Mouse (Mus musculus): ENCODE measurements at regions not wholly inside any gene's neighbourhood (a gene's known extent, or its start where the extent isn't known, plus 50 kb on each side); places are given as distances from the start of the nearest gene placed in this dataset.
"Not testable (repeated sequence)": the region's sequence is repeated elsewhere in the genome, so short reads cannot be mapped to it uniquely, and the experiment has no call there.

DNA sequence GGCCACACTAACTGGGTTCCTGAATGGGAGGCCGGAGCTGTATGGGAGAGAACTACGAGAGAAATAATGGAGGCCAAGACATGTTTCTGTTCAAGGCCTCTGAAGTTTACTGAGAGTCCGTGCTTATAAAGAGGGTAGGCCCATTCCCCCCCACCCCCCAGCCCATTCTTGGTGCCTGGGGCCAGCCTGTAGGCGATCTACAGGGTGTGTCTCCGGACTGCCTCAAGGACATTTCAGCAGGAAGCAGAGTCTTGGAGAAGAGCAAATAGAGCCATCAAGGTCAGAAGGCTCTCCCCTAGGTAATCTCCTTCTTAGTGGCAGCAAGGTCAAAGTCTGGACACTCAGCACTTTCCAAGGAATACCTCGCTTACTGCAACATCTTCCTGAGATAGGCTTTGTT, 88.8 kb upstream of the Fam3c start:
- not testable (repeated sequence) for DNase-seq (ENCODE audit: extremely low spot score in 1 of 2, low spot score in 1 of 2)

DNA sequence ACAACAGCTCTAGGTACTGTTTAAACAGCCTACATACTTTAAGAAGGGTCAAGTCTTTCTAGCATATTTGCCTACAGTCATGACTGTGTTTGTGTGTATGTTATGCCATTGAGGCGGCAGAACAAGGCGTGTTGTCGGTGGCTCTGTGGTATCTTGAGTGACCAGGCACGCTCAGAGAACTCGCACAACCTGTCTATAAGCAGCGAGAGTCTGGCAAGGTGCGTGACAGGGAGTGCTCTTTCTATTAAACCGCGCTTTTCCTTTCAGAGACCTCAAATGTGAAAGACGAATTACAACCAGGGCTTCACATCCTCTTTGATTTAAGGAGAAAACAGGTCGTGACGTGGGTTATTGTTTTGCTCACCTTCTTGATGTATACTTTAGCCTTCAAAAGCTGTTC, 88.2 kb upstream of the Fam3c start:
- DNase-seq (ENCODE audit: extremely low spot score in 1 of 2, low spot score in 1 of 2): no peak

DNA sequence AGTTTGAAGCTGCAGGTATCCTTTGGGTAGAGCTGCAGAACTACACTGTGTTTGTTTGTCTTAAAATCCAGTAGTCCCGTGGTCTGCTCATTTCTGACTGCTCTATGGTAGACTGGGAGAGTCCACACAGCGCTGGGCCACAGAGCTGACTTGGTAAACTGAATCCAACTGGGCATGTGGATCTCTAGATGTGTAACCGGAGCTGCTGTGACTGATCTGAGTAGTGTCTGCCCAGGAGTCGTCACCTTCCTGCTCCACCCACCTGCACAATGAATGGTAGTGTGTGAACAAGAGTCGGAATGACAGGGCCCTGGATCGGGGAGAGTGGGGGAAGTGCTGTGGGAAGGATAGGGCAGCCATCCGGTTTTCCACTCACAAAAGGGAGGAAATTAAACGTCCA, 87.5 kb upstream of the Fam3c start:
- no peak for DNase-seq (ENCODE audit: extremely low spot score in 1 of 2, low spot score in 1 of 2)

DNA sequence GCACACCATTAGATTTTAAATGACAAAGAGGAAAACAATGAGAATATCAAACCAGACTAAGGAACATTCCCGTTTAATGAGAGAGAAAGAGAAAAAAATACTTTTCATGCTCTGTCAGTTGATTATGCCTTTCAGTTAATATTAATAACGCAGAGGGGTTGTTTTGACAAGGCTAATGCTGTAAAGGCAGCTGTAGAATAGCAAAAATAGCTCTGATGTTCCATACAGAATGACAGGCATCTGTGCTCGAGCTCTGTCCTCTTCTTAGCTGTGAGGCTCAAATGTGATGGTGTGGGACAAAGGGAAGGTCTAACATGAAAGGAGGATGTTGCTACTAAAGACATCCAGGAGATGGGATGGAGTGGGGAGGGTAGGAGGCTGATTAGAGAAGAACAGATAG, 87.1 kb upstream of the Fam3c start:
- DNase-seq (ENCODE audit: extremely low spot score in 1 of 2, low spot score in 1 of 2): no peak

DNA sequence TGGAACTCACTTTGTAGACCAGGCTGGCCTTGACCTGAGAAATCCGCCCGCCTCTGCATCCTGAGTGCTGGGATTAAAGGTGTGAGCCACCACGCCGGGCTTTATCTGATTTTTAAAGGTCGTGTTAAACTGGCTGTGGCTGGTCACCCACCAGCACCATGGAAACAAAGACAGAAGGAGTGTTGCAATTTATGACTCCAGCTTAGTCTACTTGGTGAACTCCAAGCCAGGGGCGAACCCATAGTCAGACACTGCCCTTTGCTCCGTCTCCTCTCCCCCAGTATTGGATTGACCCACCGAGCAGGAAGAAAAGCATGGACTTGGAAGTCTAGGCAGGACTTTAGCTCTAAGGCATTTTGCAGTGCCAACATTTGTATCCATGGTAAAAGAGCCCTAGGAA, 86.5 kb upstream of the Fam3c start:
- DNase-seq (ENCODE audit: extremely low spot score in 1 of 2, low spot score in 1 of 2): no peak

DNA sequence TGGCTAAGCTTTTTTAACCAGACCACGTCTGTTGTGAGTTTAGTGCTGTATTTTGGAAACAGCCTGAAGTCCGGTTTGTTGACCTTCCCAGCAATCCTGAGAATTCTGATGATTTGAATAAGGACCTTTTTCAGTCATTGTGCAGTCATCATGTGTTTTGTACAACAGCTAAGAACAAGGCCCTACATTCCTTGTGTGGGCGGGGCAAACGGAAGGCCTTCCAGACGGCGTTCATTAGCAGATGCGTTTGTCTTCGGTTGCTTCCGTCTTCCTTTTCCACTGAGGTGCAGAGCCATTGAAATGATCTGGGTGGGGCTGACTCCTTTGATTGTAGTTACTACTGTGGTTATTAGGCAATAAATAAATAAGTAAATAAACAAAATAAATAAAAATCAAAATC, 83.8 kb upstream of the Fam3c start:
- no peak for DNase-seq (ENCODE audit: extremely low spot score in 1 of 2, low spot score in 1 of 2)

DNA sequence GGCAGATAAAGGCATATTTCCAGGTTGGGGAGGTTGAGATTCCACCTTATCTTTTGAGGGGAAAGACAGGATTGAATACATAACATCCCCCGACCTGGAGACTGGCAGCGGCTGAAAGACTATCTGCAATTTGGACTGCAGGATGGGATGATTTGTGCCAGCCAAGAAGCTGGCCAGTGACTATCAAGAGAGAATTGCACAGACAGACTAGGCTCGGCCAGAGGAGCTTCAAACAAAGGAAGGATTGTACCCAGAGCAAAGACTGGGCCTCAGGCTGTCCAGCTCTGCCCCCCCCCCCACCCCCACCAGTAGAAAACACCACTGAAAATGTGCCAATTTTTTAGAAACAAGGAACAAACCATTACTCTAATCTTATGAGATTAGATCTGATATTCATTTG, 73.0 kb upstream of the Fam3c start:
- peak in 1 of 2 experiments; percentile 10 for DNase-seq (ENCODE audit: extremely low spot score in 1 of 2, low spot score in 1 of 2)

DNA sequence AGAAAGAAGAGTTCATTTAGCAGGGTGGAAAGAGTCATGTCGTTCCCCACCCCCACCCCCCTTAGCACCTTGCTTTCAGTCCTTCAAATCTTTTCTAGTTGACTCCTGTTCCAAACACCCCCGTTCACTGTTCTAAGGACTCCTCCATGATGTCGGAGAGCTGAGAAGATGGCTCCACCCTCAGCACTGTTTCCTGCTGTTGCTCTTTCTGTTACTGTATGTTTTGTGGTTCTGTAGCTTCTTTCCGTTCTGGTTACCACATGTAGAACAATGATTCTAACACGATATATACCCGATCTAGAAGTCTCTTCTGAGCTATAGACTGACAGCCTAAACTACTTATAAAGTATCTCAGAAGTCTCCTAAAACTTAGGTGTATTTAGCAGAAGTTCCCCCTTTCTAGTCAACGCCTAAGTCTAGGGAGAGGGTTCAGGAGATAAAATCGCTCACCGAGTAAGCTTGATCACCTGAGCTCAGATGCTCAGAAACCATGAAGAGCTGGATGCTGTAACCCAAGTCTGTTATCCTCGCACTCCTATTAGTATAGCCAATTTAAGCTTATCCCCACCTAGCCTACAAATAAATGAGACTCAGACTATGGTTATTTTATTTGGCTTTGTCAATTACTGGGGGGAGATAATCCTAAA, 68.2 kb upstream of the Fam3c start:
- no peak for DNase-seq (ENCODE audit: extremely low spot score in 1 of 2, low spot score in 1 of 2)

DNA sequence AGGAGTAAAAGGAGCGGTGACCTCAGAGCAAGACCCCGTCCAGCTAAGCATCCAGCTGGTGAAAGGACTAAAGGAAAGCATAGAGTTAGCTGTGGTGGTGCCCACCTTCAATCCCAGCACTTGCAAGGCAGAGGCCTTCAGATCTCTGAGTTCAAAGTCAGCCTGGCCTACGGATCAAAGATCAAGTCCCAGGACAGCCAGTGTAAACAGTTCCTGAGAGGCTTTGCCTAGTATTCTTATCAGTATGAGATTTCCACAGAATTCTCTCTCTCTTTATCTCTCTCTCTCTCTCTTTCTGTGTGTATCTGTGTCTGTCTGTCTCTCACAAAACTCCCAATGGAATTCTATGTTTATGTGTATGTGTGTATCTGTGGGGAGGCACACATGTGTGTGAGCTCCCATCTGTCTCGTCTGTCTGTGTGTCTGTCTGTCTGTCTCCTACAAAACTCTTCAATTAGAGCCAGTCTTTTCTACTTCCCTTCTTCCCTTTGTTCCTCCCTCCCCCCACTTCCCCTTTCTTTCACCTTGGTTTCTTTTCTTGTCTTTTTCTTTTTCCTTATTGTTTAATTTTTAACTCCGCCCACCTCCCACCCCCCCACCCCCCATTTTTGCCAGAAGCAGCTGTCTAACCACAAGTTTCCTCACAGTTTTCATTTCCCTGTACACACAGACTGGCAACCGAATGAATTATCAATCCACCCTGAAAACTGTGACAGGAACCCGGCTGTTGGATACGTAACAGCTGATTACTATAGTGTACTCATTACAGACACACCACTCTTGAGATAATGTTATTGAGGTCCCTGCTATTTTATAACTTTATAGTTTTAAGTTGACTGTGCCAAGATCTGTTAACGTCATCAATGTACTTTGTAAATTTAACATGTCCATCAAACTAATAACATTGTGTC, 67.3 kb upstream of the Fam3c start:
- DNase-seq (ENCODE audit: extremely low spot score in 1 of 2, low spot score in 1 of 2): no peak

DNA sequence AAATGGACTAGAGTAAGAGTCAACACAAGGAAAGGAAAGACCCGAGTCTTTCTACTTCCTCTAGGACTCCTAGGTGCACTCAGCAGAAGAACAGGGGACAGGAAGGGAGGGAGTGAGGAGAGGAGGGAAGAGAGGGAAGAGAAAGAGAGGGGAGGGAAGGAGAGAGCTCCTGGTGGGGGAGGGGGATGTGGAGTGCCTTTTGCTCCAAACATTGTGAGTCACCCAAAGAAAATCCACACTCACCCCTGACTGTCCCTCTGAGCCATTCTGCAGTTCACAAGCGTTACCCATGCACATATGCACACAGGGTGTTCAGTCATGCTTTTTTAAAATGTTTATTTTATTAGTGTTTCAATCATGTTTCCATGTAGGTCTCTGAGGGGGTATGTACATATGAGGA, 65.5 kb upstream of the Fam3c start:
- DNase-seq (ENCODE audit: extremely low spot score in 1 of 2, low spot score in 1 of 2): no peak

DNA sequence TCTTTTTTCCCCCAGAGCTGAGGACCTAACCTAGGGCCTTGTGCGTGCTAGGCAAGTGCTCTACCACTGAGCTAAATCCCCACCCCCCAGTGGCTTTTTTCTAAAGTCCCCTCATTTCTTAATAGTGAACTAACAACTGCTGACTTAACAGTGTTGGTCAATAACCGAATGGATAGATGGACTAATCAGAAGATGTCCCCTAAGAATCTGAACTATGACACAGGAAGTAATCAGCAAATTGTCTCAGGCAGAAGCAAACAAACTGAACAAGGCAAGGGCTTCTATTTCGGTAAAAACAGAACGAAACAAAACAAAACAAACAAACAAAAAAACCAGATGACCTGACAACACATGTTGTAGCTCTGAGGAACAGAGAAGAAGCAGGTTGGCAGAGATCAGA, 62.2 kb upstream of the Fam3c start:
- DNase-seq (ENCODE audit: extremely low spot score in 1 of 2, low spot score in 1 of 2): no peak

DNA sequence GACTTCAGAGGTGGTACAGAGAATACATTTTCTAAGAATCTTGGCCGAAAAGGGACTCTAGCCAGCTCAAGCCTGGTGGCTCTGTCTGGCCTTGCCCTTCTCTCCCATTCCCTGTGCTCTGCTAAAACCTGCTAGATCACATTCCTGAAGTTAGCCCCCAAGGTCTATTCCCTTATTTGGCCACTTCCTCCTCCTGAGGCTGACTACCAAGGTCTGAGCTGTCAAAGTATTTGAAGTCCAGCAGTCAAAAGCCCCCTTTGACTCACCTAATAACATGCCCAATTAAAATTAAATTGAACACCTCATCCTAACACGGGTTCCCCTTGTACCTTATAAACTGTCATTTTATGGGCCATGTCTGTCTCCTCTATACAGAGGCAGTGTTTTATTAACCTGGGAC, 61.1 kb upstream of the Fam3c start:
- no peak for DNase-seq (ENCODE audit: extremely low spot score in 1 of 2, low spot score in 1 of 2)

DNA sequence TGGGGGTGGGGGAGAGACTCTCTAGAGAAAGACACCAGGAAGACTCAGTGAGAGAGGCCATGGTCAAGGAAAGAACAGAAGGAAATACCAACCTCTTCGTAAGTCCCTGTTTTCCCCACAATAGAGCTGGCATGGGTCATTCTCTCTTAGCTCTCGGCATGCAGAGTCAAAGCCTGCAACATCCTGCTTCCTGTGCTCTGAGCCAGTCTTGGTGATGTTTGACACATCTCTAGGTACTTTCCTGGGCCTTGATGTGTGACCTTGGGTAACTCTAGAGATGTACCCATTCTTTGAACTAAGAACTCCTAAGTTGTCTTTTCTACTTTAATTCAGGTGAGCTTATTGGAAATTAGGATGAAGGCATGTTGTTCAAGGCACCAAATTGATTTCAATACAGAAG, 55.8 kb upstream of the Fam3c start:
- DNase-seq (ENCODE audit: extremely low spot score in 1 of 2, low spot score in 1 of 2): no peak

DNA sequence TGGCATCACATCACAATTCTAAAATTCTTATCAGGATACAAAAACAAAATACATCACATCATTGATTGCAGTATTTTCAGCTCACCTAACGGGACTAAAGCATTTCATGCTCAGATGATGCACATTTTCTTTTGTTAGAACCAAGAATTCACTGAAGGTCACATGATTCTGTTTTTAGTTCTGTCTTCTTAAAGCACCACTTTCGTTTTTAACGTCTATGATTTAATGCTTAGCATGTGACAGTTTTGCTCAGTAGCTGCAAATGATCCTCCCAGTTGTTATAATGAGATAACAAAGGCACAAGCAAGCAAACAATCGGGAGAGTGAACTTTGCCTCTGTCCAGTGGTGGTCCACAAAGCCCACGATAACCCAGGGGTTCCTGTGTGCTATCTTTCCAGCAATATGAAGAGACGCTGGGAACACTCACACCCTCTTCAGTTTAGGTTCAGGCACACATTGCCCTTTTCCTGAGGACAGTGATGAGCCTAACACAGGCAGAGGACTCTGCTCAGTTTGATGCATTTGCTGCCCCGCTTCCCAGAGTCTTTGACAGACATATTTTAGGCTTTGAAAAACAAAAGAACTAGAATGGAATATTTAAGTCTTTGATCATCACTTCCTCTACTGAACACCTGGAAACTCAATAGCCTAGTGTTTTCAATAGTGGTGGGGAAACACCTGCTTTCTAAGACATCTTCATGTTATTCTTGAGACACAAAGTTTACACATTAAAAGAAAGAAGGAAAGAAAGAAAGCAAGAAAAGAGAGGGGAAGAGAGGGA, 53.0 kb upstream of the Fam3c start:
- DNase-seq (ENCODE audit: extremely low spot score in 1 of 2, low spot score in 1 of 2): no peak
